Mouse (Mus musculus) pancreas, adult 10 weeks (tissue): ENCODE data around the gene Apeh. TPM values are rescaled to one million over a fixed set of nuclear protein-coding genes. Genes with fewer than 3 reads are reported as not detected.

Source experiments
- polyA plus RNA-seq: library from polyadenylated mRNA; stranded (reverse); fragments of 350-450 nt; fragmentation: Illumina TruSeq; extraction: RNeasy Lipid Tissue Mini Kit (QIAGEN cat#74804); gene quantifications from one replicate; pipeline ENCODE4 v1.2.3, GENCODE M21; 2015; ENCODE audit warnings: low read depth, low replicate concordance; ENCODE audit not compliant: insufficient read depth

The Apeh gene
- polyA plus RNA-seq: 40.1 TPM

DNA sequence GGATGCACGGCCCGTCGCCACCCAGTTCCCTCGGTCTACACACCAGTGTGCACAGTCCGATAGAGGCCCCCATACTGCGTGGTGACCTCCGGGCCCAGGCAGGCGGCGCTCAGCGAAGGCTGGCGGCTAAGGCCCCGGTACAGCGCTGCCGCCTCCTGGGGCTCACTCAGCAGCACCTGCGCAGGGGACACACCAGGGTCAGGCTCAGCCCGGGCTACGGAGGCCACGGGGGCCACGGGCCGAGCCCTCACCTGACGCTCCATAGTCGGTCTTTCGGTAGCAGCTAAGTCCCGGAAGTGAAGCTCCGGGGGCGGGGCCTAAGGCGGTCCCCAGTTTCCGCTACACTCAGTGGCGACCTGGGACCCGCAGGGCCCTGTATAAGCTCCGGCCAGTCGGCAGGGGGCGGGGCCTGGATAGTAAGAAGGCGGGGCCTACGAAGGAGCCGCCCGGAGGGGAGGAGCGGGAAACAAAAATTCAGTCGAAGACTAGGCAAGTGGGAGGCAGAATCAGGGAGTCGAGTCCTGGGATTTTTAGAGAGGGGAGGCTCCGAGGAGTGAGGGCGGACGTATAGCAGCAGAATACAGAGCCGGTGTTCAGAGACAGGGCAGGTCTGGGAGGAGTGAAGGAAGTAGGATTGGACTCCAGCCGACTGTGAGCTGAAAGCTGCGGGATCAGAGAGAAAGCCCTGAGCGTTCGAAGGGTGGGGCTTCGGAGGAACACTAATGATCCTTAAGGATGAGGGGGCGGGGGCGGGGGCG lies at the start of gene Apeh:
TSS of gene Apeh (minus strand) at position 423 of the 758 bp plus-strand sequence.

DNA sequence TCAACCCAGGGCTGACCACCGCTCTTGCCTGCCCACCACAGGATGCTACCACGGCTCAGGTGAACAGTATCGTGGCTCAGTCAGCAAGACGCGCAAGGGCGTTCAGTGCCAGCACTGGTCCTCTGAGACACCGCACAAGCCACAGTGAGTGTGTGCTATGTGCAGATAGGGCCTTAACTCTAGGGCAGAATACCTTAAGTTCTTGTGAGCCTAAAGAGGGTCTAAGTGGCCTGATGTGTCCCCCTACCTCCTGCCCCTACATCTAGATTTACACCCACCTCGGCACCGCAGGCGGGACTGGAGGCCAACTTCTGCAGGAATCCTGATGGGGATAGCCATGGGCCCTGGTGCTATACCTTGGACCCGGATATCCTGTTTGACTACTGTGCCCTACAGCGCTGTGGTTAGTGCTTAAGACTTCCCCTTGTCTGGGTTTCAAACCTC lies 11.4 kb downstream of the Apeh start, which contains the start of gene Rnf123:
TSS of gene Rnf123 (minus strand) at position 359 of the 444 bp plus-strand sequence.

DNA sequence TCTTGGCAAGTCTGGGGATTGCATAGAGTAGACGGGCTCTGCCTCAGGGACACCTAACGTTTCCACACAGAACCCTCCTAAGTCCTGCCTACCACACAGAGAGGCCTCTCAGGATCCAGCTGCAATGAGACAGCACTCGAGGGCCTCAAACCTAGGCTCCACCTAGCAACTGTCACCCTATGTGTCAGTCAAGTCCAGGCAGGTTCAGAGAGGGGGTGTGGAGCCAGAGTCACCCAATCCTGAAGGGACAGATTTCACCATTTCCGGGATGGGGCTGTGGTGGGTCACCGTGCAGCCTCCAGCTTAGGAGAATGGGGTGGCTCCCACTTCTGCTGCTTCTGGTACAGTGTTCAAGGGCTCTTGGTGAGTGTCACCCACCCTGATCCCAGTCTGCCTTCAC lies 14.2 kb downstream of the Apeh start, which contains the start of gene Mst1:
TSS of gene Mst1 (plus strand) at position 269 of the 400 bp plus-strand sequence.

DNA sequence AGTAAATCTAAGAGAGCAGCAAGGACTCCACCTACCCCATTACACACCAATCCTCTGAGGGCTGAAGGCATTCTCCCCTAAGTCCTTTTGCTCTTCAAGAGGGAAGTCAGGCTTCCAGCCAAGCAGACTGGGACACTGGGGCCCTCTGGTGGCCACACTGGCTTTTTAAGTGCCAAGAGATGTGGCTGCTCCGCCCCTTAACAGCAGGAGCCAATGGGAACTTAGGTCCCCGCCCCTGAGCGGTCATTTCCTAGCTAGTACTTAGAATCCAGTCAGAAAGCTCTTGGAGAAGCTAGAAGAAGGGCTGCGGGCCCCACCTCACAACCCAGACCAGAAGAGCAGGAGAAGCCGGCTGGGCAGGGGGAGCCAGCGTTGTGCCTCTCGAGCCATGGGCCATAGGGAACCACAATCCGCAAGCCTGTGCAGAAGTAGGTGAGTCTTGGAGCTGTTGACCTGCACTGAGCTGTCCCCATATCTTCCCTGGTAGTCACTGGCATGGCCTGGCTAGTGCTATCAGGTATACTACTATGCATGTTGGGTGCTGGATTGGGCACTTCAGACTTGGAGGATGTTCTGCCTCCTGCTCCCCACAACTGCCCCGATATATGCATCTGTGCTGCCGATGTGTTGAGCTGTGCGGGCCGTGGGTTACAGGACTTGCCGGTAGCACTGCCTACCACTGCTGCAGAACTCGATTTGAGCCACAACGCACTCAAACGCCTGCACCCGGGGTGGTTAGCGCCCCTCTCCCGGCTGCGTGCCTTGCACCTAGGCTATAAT lies 41.3 kb downstream of the Apeh start, which contains the start of gene Amigo3:
TSS of gene Amigo3 (plus strand) at position 275 of the 780 bp plus-strand sequence.

DNA sequence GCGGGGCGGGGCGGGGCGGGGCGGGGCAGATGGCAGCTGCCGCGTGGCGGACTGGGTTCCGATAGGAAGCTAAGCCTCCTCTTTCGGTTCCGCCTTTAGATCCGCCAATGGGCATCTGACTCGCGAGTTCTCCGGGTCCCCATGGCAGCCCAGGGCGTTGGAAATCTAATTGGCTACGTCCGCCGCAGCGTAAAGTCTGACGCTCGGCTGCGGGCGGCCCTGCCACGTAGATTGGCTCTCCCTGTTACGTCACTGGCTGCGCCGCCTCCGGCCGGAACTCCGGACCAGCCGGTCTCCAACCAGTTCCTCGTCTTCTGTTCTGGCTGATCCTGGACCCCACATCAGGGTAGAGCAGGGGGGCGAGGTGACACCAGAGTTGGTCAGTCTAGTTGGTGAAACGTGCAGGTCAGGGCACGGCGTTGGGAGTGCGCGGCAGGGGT lies 45.4 kb downstream of the Apeh start, which contains the start of gene Gmppb:
TSS of gene Gmppb (plus strand) at position 227 of the 440 bp plus-strand sequence.

Other genes with a start within 250 kb of the Apeh start
- gene Rbm6, start 221.4 kb downstream of the Apeh start, polyA plus RNA-seq: 27.2 TPM
- gene Mon1a, start 206.5 kb downstream of the Apeh start, polyA plus RNA-seq: 9.7 TPM
- 3.4 TPM for gene Mst1r, start 187.7 kb downstream of the Apeh start, polyA plus RNA-seq
- not detected for gene Actl11, start 166.1 kb downstream of the Apeh start, polyA plus RNA-seq
- gene Camkv, start 158.9 kb downstream of the Apeh start, polyA plus RNA-seq: not detected
- gene Traip, start 144.5 kb downstream of the Apeh start, polyA plus RNA-seq: not detected
- gene Uba7, start 119.1 kb downstream of the Apeh start, polyA plus RNA-seq: 17.0 TPM
- not detected for gene Gm20661, start 111.5 kb downstream of the Apeh start, polyA plus RNA-seq
- gene Inka1, start 108.7 kb downstream of the Apeh start, polyA plus RNA-seq: 3.5 TPM
- gene Cdhr4, start 102.1 kb downstream of the Apeh start, polyA plus RNA-seq: not detected
- not detected for gene Gm20662, start 98.3 kb downstream of the Apeh start, polyA plus RNA-seq
- gene Ip6k1, start 92.1 kb downstream of the Apeh start, polyA plus RNA-seq: 29.1 TPM
- 11.7 TPM for gene Gmppb, start 45.4 kb downstream of the Apeh start, polyA plus RNA-seq
- gene Amigo3, start 41.4 kb downstream of the Apeh start, polyA plus RNA-seq: 1.6 TPM
- gene Mst1, start 14.2 kb downstream of the Apeh start, polyA plus RNA-seq: not detected
- 23.7 TPM for gene Rnf123, start 11.3 kb downstream of the Apeh start, polyA plus RNA-seq
- gene Bsn, start 95.8 kb upstream of the Apeh start, polyA plus RNA-seq: 0.48 TPM
- gene Dag1, start 169.4 kb upstream of the Apeh start, polyA plus RNA-seq: 15.5 TPM
- 4.3 TPM for gene Nicn1, start 195.8 kb upstream of the Apeh start, polyA plus RNA-seq
- 5.3 TPM for gene Amt, start 202.2 kb upstream of the Apeh start, polyA plus RNA-seq
- gene Rhoa, start 211.5 kb upstream of the Apeh start, polyA plus RNA-seq: 65.0 TPM
- 17.3 TPM for gene Tcta, start 211.6 kb upstream of the Apeh start, polyA plus RNA-seq
- 93.4 TPM for gene Gpx1, start 244.3 kb upstream of the Apeh start, polyA plus RNA-seq